Mouse (Mus musculus): ENCODE measurements at regions not wholly inside any gene's neighbourhood (a gene's known extent, or its start where the extent isn't known, plus 50 kb on each side); places are given as distances from the start of the nearest gene placed in this dataset.
A peak's percentile ranks its signal among the peaks of the same experiment; 100 is the strongest.

GRCm38 (mm10) chr2:7954210-7954609, 444.8 kb upstream of the Celf2 start:
- no peak for DNase-seq (ENCODE audit: low spot score)
- Histone ChIP-seq H3K27me3 (ENCODE audit: low read depth, poor library complexity, severe bottlenecking) (no peaks in the 10 kb centered on the region), H3K4me3 (no peak overlapping the region), H3K27ac (replicated peaks) (no peak overlapping the region), H3K36me3 (no peaks in the 10 kb centered on the region), H3K4me1 (no peaks in the 10 kb centered on the region), H3K9me3 (replicated peaks) (no peaks in the 10 kb centered on the region)
- WGBS = 81% methylated on average over 2 of the region's 2 CpGs

GRCm38 (mm10) chr2:7952846-7953245, 443.5 kb upstream of the Celf2 start:
- 92% methylated on average over 2 of the region's 2 CpGs for WGBS
- Histone ChIP-seq H3K27ac (replicated peaks) (no peak overlapping the region), H3K4me3 (no peak overlapping the region), H3K27me3 (ENCODE audit: low read depth, poor library complexity, severe bottlenecking) (no peaks in the 10 kb centered on the region), H3K4me1 (no peaks in the 10 kb centered on the region), H3K36me3 (no peaks in the 10 kb centered on the region), H3K9me3 (replicated peaks) (no peaks in the 10 kb centered on the region)
- DNase-seq (ENCODE audit: low spot score) = no peak

GRCm38 (mm10) chr2:7944946-7945345, 435.6 kb upstream of the Celf2 start:
- peak; percentile 12 for DNase-seq (ENCODE audit: low spot score)
- no peak overlapping the region for H3K4me3 ChIP-seq
- H3K27me3 ChIP-seq (ENCODE audit: low read depth, poor library complexity, severe bottlenecking) = no peaks in the 10 kb centered on the region
- no peak overlapping the region for H3K27ac ChIP-seq (replicated peaks)
- WGBS = 71% methylated on average over 2 of the region's 2 CpGs
- no peaks in the 10 kb centered on the region for H3K9me3 ChIP-seq (replicated peaks)
- no peaks in the 10 kb centered on the region for H3K4me1 ChIP-seq
- H3K36me3 ChIP-seq = no peaks in the 10 kb centered on the region

GRCm38 (mm10) chr2:7933617-7934016, 424.3 kb upstream of the Celf2 start:
- DNase-seq (ENCODE audit: low spot score) = no peak
- H3K27me3 ChIP-seq (ENCODE audit: low read depth, poor library complexity, severe bottlenecking) = no peaks in the 10 kb centered on the region
- no peaks in the 10 kb centered on the region for H3K36me3 ChIP-seq
- H3K9me3 ChIP-seq (replicated peaks) = no peaks in the 10 kb centered on the region
- H3K4me1 ChIP-seq = no peaks in the 10 kb centered on the region
- H3K27ac ChIP-seq (replicated peaks) = no peak overlapping the region
- WGBS = 88% methylated on average over 6 of the region's 6 CpGs
- no peak overlapping the region for H3K4me3 ChIP-seq

DNA sequence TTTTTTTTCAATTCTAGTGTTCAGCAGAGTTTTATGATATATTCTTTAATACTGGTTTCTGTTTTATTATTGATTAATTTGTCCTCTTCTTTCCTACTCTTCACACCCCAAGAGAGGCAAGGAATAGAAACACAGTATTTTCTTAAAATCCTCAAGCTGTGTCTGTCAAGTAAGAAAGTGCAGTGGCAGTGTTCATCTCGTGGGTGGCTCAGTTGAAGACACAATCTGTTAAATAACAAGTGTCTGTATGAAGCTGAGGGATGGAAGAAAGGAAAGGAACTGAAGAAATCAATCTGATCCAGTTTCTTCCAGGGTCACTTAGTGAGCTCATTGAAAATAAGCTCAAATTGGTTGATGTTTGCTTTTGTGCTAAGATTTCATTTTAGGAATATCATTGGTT, 396.9 kb upstream of the Celf2 start:
- no peaks in the 10 kb centered on the region for H3K9me3 ChIP-seq (replicated peaks)
- DNase-seq (ENCODE audit: low spot score) = no peak
- H3K27ac ChIP-seq (replicated peaks) = no peak overlapping the region
- H3K4me1 ChIP-seq = no peaks in the 10 kb centered on the region; the same call in 1 of the 2 replicates
- no peaks in the 10 kb centered on the region for H3K27me3 ChIP-seq (ENCODE audit: low read depth, poor library complexity, severe bottlenecking)
- WGBS = 62% methylated on average over 1 of the region's 1 CpGs
- H3K4me3 ChIP-seq = no peak overlapping the region
- no peaks in the 10 kb centered on the region for H3K36me3 ChIP-seq

DNA sequence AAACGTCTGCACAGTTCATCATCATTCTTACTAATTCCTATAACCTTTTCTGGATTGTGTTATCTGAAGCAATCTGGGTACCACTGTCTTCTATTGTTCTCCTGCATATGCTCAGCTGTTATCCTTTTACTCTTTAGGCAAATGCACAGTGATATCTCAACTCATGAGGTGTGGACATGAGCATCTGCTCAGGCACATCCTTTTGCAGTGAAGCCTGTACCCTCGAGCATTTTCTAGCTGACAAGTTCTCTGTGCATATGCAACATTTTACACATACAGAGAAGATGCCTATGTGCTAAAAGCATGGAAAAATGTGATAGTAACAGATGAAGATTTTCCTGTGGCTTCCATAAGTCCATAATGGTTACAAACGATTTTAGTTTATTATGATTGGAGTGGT, 384.4 kb upstream of the Celf2 start:
- H3K9me3 ChIP-seq (replicated peaks) = 0 out of 2 replicates have a peak, but pooled peaks cover 4% of the 10 kb centered on the region
- H3K4me1 ChIP-seq = no peaks in the 10 kb centered on the region
- 84% methylated on average over 3 of the region's 3 CpGs for WGBS
- no peaks in the 10 kb centered on the region for H3K36me3 ChIP-seq
- no peak overlapping the region for H3K4me3 ChIP-seq
- H3K27me3 ChIP-seq (ENCODE audit: low read depth, poor library complexity, severe bottlenecking) = no peaks in the 10 kb centered on the region
- no peak overlapping the region for H3K27ac ChIP-seq (replicated peaks)
- no peak for DNase-seq (ENCODE audit: low spot score)

Data from midbrain, embryonic 10.5 days (tissue).